Mouse (Mus musculus): Measurements from ENCODE around the gene Rnps1. TPM values are rescaled to one million over a fixed set of nuclear protein-coding genes. Genes with fewer than 3 reads are reported as not detected.
"Not testable (repeated sequence)": the region's sequence is repeated elsewhere in the genome, so short reads cannot be mapped to it uniquely, and the experiment has no call there.

Rnps1 gene
- total RNA-seq, 1 experiment from 2014 or later, result 72.0 TPM

DNA sequence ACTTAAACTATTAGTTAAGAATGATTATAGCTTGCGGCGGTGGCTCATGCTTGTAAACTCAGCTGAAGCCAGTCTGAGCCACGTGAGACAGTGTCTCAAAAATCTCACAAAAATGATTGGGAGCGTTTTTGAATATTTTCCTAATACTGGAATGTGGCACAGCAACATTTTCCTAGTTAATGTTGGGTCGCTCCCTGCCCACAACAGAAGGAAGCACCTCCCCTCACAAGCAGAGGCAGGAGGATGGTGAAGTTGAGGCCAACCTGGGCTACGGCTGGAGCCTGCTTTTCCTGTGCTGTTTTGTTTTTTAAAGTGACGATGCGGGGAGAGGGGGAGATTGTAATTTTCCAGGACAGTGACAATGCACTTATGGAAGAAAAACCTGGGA is 12.8 kb downstream of the Rnps1 start:
- DNase-seq, result no peak

DNA sequence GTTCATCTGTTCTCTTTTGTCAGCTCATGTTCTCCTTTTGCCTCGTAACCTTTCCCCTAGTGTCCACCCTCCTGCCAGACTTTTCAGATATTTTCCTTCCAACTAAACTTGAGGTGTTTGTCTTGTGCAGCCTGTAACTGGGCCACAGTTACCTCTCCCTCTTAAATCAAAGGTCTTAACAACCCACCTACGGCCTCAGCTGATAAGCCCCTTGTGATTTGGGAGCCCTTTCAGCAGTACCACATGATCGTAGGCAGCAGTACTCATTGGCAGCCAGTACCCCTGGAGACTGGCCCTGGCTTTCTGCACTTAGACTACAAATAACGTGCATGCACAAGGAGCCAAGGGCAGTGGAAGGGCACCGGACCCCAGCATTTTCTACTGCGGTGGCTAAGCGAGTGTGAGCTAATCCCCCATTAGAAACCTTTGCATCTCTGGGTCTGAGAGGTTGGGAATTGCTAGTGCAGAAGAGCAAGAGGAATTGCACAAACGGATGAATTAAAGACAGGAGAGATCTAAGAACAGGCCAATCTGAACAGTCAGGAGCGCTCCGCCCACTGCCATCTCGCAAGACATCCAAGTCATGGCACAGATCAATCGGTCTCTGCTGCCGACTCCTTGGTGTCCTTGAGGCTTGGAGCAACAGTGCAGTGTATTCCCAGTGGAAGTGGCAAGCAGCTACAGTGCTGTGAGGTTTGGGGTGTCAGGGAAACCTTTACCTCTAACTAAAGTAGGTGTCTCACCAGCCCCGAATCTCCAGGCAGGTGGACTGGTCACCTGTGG is 15.0 kb downstream of the Rnps1 start:
- no peak for DNase-seq

DNA sequence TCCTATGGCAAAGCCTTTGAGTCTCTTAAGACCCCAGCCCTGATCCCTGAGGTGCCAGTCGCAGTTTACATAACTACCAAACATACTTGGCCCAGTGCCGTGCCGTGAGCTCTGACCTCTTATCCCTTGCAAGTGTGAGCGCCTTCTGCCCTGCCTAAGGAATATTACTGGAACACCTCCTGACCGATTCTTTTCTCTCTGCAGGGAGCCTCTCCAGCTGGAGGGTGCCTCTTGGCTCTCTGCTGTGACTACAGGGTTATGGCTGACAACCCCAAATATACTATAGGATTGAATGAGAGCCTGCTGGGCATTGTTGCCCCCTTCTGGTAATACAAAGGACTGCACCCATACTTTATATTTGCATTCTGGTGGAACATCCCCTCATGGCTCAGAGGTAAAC is 22.7 kb downstream of the Rnps1 start:
- DNase-seq, result no peak

DNA sequence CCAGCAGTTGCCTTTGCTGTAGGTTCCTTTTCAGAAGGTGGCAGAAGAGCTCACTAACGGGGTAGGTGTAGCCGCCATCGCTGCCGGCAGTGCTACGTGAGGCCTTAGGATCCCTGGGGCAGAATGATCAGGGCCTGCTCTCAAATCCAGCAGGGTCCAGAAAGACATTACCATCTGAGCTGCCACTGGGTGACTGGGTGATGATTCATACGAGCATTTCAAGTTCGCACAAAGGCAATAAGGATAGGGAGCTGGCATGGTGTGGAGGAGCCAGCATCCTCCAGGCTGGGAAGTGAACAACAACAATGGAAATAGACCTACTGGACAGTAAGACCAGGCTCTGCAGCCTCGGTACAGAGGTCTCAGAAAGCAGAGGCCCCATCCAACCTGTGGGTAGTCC is 26.0 kb downstream of the Rnps1 start:
- no peak for DNase-seq

DNA sequence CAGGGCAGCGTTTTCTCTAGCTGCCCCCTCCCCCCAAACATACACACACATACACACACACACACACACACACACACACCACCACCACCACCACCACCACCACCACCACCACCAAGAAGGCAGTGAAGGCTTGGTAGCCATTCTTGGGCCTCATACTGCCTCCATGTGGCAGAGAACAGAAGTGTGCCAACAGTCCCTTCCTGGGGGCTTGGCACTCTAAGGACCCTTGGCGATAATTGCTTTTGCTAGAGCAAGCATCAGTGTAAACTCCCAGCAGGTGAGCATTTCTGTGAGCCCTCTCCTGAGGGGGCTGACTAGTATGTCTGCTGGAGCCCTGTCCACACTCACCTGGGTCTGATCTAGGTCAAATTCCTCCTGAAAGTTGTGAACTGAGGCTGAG is 26.8 kb downstream of the Rnps1 start:
- no peak for DNase-seq

DNA sequence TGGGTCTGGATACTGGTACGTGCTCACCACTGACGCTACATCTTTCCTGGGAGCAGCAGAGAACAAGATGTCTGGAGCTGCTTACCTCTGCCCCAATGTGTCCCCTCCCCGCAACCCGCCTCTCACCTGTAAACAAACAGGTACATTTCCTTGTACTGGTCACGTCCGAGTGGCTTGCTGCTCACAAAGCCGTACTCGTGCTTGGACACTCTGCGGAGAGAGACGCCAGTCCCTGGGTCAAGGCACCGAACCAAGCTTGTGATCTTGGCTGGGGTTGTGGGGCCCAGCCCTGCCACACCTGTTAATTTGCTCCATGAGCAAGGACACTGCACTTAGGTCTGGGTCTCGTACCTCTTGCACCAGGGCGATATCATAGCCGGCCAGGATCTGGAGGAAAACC is 27.7 kb downstream of the Rnps1 start:
- DNase-seq, result no peak

DNA sequence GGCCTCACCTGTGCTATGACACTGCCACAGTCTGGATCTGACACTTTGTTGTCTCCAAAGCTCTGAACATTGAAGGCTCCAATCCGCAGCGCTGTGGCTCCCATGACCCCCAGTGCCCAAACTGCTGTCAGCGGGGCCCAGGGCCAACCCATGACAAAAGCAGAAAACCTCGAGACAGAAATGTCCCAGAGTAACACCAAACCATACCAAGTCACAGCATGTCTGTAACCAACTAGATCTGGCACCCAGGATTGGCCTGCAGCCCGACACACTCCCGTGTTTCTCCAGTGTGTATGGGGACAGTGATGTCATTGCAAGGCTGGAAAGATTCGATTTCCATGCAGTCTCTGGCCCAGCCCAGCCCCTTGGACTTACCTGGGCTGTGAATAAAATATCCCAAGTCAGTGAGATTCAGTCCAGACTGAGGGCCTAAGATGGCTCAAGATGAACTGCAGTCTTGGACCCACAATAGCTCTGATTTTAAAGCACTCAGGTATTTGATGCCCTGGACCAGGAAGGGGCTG is 28.3 kb downstream of the Rnps1 start, which contains the start of gene Dnase1l2:
TSS of gene Dnase1l2 (minus strand) at position 474 of the 524 bp plus-strand sequence.
- DNase-seq, result no peak

DNA sequence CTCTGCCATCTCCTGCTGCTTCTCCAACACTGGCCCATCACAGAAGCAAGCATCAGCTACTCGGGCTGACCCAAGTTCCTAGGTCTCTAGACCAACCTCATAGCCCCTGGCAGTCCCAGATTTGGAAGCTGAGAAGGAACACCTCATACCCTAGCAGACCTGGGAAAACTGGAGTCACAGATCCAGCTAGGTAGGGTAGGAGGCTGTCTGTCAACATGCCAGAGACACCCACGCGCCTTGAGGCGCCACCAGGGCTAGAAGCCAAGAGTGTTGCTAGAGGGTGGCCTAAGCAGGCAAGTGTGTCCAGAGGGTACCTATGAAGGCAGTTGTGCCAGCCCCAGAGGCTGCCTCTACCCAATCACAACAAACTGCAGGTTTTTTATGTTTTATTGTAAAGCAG is 29.0 kb downstream of the Rnps1 start:
- DNase-seq, result no peak

DNA sequence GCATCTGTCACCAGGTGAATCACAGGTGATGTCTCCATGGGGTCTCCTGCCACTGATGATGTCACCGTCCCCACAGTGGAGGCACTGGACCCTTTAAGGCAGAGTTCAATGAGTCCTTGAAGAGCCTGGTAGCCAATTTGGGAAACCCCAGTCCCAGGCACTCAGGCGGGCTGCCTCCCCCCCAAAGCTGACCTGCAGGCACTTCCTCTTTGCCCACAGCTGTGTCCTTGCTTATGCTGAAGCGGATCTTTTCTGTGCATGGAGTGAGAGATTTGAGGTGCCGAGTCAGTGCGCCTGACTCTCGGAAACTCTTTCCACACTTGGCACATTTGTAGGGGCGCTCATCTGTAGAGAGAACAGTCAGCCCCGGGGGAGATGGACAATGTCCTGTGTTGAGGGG is 32.2 kb downstream of the Rnps1 start:
- DNase-seq, result no peak

DNA sequence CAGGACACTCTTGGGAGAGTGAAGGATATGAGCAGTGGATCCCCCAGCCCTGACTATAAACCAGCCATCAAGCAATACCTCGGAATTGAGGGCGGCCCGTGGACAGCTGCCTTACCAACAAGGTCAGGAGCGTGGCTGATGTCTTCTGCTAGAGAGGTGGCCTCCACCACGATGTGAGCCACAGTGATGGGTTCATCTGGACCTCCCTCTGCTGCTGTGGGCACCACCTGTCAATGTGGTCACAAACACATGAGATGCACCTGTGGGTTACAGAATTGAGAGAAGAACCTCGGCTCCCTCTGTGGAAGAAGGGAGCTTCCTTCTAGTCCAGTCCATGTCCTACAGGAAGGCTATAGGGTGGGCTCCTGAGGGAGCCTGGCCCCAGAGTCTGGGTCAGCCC is 35.1 kb downstream of the Rnps1 start:
- no peak for DNase-seq

DNA sequence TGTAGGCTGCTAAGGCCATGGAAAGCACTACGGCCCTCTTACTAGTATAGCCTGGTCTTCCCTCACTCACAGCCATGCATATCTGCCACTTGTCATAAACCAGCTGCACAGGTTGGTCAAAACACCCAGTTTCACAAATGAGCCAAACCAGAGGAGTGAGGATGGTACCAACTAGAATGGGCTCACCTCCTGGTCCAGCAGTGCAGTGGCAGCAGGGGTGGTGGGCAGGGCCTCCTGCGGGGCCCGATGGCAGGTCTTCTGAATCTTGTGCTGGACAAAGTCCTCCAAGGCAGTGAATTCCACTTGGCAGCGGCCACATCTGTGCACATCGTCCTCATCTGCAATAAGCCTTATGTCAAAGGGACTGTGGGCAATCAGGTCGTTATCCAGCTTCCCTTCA is 36.9 kb downstream of the Rnps1 start:
- no peak for DNase-seq

DNA sequence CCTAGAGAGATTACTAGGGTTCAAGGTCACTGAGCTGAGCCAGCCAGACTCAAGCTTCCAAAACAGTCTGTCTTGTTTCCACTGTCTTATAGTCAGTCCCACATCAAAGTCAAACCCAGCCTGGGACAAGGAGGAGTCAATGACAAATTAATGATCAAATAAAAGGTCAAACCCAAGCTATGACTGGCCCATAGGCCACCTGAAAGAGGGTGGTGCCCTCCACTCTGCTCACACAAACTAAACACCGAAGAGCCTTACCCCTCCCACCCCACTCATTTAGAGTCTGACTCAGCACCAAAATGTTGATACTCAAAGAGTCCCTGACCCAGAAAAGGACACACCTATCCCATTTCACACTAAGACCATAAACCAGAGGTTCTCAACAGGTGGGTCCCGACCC is 39.0 kb downstream of the Rnps1 start:
- DNase-seq, result no peak

DNA sequence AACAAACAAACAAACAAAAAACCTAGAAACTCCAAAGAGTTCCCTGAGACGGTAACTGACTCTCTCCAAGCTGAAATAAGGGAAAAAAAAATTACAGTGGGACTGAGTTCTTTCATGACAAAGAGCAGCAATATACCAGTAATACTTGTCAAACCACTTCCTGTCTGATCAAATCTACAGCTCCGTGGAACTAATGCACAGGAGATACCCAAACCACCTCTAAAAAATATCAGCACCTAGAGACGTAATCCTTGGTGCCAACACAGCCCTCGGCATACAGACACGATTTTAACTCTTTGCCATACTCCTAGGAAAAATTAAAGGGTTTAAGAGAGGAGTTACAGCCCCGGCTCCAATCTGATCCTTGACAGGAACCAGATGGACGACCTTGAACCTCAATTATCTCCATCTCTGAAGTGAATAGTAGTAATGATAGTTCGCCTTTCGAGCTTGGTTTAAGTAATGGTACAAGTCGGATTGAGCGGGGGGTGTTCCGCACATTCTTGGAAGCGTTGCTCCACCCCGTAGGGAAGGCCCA is 39.9 kb downstream of the Rnps1 start:
- DNase-seq, result no peak

DNA sequence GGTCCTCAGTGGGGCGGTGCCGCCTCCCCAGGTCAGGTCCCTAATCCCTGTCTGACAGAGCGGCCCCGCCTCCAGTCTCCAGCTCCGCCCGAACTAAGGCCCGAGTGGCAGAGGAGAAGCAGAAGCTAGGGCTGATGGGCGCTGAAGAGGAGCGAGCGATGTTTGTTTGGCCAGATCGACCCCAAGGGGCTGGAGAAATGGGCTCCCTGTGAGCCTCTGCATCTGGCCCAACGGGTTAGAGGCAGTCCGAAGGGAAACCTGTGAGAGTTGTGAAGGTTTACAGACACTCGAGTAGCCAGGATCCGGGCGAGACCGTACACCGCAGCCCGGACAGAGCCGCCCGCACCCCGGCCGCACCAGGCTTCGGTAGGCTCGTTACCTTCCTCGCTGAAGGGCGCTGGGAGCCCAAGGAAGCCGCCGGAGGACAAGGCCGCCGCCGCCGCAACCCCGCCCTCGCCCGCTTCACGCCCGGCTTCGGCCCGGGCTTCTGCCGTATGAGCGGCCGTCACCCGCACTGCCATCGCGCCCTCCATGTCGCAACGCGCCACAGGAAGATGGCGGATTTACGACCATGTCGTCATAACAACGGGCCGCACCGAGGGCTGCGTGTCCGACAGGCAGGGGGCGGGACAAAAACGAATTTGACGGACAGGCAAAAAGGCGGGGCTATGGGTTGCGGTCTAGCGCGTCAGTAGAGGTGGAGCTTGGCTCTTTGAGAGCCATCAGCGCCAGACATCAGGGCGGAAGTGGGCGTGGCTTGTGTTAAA is 40.6 kb downstream of the Rnps1 start:
- DNase-seq, result peak; percentile 98

DNA sequence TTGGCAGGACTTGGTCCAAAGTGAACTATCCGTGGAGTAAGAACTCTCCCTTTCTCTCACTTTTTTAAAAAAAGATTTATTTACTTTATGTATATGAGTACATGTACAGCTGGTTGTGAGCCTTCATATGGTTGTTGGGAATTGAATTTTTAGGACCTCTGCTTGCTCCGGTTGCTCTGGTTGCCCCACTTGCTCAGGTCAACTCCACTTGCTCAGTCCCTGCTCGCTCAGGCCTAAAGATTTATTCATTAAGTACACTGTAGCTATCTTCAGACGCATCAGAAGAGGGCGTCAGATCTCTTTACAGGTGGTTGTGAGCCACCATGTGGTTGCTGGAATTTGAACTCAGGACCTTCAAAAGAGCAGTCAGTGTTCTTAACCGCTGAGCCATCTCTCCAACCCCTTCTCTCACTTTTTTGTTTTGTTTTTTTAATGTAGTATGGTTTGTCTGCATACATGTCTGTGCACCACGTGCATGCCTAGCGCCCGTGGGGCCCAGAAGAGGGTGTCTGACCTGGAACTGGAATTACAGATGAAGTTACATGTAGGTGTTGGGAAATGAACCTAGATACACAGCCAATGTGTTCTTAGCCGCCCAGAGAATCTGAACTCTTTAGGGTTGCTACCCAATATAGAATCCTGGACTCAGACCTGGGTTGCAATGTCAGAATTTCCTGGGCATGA is 41.3 kb downstream of the Rnps1 start:
- DNase-seq, result not testable (repeated sequence)

DNA sequence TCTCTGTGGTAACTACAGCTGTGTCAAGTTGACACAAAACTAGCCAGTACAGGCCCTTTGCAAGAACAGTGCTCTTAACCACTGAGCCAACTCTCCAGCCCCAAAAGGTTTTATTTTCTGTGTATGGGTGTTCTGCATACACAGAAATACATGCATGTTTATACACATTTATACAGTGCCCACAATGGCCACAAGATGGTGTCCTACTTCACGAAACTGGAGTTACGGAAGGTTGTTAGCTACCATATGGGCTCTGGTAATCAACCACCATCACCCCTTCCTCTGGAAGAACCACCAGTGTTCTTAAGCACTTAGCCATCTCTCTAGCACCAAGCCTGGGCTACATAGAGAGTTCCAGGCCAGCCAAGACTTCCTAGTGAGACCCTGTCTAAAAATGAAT is 47.2 kb downstream of the Rnps1 start:
- DNase-seq, result no peak

DNA sequence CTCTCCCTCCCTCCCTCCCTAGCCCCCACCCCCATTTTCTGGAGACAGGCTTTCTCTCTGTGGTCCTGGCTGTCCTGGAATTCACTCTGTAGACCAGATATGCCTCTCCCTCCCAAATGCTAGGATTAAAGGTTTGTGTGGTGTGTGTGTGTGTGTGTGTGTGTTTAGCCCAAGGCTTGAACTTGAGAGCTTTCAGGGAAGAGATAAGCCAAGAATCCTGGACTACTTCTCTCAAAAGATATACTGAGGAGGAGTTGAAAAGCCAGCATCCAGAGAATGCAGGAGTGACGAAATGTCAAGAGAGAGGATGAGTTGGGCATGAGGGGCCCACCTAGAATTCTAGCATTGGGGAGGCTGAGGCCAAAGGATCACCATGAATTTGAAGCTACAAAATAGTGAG is 48.6 kb downstream of the Rnps1 start:
- no peak for DNase-seq

DNA sequence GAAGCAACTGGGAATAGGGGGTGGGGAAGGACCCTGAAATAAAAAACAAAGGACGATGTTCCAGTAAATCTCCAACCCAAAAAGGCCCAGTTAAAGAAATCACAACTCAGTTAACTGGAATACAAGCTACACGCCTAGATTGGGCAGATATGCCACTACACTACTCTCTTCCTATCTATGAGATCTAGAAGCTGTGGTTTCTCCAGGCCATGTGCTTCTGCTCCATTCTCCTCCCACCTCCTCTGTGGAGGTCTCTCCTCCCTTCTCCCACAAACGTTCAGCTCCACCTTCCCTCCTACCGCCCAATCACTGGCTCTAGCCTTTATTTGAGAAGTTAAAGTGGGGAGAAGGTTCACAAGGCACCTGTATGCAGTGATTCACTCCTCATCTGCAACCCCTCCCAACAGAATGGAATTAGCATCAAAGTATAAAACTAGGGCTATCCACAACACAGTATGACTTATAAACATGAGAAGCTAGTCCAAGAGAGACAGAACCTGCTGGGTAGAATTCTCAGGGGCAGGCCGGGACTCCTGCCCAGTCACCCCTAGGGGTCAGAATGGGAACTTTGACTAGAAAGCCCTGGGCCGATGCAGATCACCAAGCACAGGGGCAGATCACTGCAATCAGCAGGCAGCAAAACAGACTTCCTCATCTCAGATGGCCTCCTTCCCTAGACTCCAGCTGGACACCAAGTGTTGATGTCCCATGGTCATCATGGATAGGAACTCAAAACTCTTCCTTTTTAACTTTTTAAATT is 49.2 kb downstream of the Rnps1 start:
- no peak for DNase-seq

DNA sequence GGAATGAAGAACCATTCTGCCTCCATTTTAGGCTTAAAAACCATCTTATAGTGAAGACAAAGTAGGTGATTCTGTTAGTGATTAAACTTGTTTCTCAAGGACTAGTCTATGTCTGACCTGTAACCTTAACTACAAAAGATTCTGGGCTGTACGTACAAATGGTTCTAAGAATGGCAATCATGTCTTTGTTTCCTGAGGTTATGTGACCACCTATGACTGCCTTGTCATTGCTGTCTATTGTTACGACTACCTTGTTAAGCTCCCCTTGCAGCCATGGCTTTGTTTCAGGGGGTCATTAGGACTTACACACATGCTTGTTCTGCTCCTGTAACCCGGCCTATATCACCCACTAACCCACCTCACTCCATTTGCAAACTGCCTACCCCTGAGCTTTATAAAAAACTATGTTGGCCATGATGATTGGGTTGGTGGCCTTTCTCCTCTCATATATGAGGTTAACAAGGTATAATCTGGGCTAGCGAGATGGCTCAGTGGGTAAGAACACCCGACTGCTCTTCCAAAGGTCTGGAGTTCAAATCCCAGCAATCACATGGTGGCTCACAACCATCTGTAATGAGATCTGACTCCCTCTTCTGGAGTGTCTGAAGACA is 54.4 kb downstream of the Rnps1 start:
- no peak for DNase-seq

DNA sequence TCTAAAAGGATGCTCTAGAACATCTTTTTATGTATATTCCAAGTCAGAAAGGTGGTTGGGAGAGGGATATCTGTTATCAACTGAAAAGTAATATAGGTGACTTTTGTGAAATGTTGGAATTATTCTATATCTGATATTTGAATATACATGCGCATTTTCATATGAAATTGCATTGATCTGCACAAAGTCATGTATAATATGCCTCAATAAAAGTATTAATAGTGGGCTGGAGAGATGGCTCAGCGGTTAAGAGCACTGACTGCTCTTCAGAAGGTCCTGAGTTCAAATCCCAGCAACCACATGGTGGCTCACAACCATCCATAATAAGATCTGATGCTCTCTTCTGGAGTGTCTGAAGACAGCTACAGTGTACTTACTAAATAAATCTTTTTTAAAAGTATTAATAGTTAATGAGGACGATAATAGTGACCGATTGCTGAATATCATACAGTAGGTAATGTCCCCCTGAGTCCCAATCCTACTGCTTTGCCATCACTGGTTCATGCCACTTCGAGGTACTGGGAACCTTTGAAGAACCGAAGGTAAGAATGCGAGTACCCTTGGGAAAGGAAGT is 55.1 kb downstream of the Rnps1 start:
- DNase-seq, result no peak

Data from adrenal gland, postnatal 25 days (tissue).